Mouse (Mus musculus): Measurements from ENCODE around the gene Ly6g6c. TPM values are rescaled to one million over a fixed set of nuclear protein-coding genes. Genes with fewer than 3 reads are reported as not detected.
"Not testable (repeated sequence)": the region's sequence is repeated elsewhere in the genome, so short reads cannot be mapped to it uniquely, and the experiment has no call there.

The Ly6g6c gene
- polyA plus RNA-seq, 1 experiment from 2014 or later, result not detected

DNA sequence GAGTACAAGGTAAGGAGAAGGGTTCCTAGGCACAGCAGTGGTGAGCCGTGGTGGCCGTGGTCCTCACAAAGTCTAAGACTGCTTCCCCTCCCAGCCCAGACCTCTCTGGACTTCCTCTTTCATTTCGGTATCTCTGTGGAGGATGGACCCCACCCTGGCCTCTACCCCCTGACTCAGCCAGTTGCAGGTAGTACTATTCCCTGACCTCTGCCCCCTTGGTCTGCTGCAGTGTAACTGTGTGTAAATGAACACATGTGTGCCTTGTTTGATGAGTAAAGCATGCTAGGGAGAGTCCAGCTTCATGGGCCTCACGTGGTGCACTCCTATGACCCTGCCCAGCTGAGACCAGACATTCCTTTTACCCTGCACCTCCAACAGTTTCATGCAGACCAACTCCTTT is 41.4 kb upstream of the Ly6g6c start:
- H3K4me3 ChIP-seq, result no peak overlapping the region
- WGBS, result 76% methylated on average over 4 of the region's 4 CpGs
- no peak overlapping the region for H3K27ac ChIP-seq (replicated peaks)
- H3K36me3 ChIP-seq, result no peaks in the 10 kb centered on the region
- no peaks in the 10 kb centered on the region for H3K9me3 ChIP-seq
- H3K4me1 ChIP-seq, result peaks cover 29% of the 10 kb centered on the region
- no peak for ATAC-seq (ENCODE audit: low FRiP score, low read depth)
- H3K9ac ChIP-seq (replicated peaks), result no peak overlapping the region
- H3K27me3 ChIP-seq, result no peaks in the 10 kb centered on the region
- H3K4me2 ChIP-seq (replicated peaks), result no peak overlapping the region

DNA sequence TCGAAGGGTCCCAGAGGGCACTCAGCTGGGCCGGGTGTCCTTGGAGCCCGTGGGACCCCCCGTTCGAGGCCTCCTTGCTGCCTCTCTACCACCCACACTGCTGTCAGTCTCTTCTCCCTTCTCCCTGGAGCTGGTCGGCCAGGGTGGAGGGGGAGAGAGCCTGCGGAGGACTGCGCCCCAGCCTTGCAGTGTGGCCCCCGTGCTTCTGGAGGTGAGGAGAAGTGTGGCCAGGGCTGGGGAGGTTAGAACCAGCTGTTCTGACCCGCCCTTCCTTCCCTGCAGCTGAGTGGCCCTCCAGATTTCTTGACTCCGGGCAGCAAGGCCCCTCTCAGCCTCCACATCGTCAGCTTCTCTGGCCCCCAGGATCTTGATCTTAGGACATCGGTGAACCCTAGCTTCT is 40.9 kb upstream of the Ly6g6c start:
- 82% methylated on average over 12 of the region's 13 CpGs for WGBS
- Histone ChIP-seq H3K27me3 (no peaks in the 10 kb centered on the region), H3K4me1 (peaks cover 29% of the 10 kb centered on the region), H3K9ac (replicated peaks) (no peak overlapping the region), H3K4me2 (replicated peaks) (no peak overlapping the region), H3K27ac (replicated peaks) (no peak overlapping the region), H3K9me3 (no peaks in the 10 kb centered on the region), H3K36me3 (no peaks in the 10 kb centered on the region), H3K4me3 (no peak overlapping the region)
- no peak for ATAC-seq (ENCODE audit: low FRiP score, low read depth)

DNA sequence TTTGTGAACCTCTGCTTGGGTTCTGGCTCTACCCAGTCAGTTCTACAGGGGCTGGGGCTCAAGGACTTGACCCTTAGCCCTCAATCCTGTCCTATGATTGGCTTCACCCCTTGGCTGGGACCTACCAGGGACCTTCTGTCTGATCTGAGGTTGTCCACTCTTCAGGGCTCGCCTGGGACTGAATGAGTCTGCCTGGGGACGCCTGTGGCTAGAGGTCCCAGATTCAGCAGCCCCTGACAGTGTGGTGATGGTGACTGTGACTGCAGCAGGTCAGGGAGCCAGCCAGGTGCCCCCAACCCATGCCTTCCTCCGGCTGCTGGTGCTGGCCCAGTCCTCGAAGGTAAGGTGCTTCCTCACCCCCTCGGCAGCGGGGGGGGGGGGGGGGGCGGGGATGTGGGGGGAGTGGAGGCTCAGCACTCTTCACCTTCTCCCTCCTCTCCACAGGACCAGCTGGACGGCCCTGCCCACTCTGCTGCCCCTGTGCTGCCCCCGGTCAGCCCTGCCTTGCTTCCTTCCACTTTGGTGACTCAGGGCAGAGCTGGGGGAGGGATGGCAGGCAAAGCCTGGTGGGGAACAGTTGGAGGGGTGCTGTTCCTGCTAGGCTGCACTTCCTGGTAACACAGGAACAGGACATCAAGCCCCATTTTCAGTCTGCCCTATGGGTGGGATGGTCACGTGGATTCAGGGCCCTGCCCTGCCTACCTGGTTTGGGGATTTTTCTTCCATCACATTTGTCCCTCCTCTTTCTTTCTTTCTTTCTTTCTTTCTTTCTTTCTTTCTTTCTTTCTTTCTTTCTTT is 40.3 kb upstream of the Ly6g6c start:
- Histone ChIP-seq H3K9ac (replicated peaks) (no peak overlapping the region), H3K9me3 (no peaks in the 10 kb centered on the region), H3K4me2 (replicated peaks) (no peak overlapping the region), H3K4me3 (no peak overlapping the region), H3K27me3 (no peaks in the 10 kb centered on the region), H3K4me1 (peaks cover 34% of the 10 kb centered on the region), H3K27ac (replicated peaks) (no peak overlapping the region), H3K36me3 (no peaks in the 10 kb centered on the region)
- WGBS, result 74% methylated on average over 6 of the region's 10 CpGs
- no peak for ATAC-seq (ENCODE audit: low FRiP score, low read depth)

DNA sequence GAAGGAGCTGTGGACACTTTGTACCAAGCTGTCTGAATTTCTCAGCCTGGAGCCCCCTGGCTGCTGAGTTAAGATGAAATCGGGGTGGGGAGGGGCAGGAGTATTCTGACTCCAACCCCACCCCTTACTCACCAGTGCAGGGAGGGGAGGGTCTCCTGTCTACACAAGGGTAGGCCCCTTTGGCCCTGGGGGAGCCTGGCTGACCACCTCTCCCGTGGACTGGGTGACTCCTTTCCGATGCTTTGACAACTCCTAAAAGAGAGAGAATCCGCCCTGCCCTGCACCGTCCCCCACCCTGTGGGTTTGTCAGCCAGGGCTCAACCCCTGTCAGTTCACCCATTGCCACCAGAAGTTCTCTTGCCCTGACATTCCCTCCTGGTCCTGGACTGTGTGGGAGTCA is 39.0 kb upstream of the Ly6g6c start:
- Histone ChIP-seq H3K36me3 (no peaks in the 10 kb centered on the region), H3K9ac (replicated peaks) (no peak overlapping the region), H3K9me3 (no peaks in the 10 kb centered on the region), H3K4me2 (replicated peaks) (no peak overlapping the region), H3K27ac (replicated peaks) (no peak overlapping the region), H3K4me1 (peaks cover 36% of the 10 kb centered on the region), H3K27me3 (no peaks in the 10 kb centered on the region; the same call in 1 of the 2 replicates), H3K4me3 (no peak overlapping the region)
- WGBS, result 91% methylated on average over 5 of the region's 5 CpGs
- no peak for ATAC-seq (ENCODE audit: low FRiP score, low read depth)

DNA sequence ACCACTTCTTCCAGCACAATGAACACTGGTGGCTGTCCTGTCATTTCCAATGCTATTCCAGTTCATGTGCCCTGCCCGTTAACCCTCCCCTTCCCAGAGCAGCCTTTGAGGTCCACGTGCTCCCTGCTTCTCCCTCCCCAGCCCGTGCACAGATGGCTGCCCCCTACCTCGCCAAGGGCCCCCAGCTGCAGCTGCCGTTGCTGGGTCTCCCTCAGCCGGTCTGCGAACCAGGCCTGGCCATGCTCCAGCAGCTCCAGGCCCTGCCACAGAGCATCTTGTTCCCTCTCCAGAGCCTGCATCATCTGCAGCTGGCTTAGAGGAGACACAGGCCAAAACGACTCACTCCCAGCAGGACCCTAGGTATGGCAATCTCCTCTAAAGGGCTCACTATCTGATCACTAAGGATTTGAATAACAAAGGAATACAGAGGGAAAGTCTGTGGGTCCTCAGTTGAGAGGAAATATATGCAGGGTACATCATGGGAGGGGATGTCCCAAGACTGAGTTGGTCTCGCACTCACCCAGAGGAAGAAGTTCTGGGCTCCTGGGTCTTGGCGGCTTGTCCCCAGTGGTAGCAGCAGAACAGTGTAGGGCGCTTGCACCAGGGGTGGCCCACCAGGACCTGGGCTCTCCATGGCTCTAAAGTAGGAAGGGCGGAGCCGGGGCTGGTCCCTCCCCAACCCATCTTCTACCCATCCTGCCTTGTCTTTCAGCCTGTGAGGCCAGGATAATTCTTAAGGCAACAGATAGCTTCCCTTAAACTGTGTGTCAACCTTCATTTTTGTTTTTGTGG is 37.7 kb upstream of the Ly6g6c start, which contains the start of gene Sapcd1:
Gene Sapcd1 (minus strand): TSS at position 740 of the 792 bp plus-strand sequence.
- H3K27me3 ChIP-seq, result no peaks in the 10 kb centered on the region; the same call in 1 of the 2 replicates
- H3K27ac ChIP-seq (replicated peaks), result peak within 1 kb of the TSS; percentile 58
- H3K36me3 ChIP-seq, result no peaks in the 10 kb centered on the region
- H3K4me2 ChIP-seq (replicated peaks), result peak within 1 kb of the TSS; percentile 30
- H3K9ac ChIP-seq (replicated peaks), result no peak within 1 kb of the TSS
- H3K4me3 ChIP-seq, result 0 out of 2 replicates have a peak within 1 kb of the TSS, but pooled peaks have one; percentile 0
- 29% methylated on average over 13 of the region's 13 CpGs for WGBS
- ATAC-seq (ENCODE audit: low FRiP score, low read depth), result peak; percentile 76
- H3K4me1 ChIP-seq, result peaks cover 30% of the 10 kb centered on the region
- H3K9me3 ChIP-seq, result no peaks in the 10 kb centered on the region

DNA sequence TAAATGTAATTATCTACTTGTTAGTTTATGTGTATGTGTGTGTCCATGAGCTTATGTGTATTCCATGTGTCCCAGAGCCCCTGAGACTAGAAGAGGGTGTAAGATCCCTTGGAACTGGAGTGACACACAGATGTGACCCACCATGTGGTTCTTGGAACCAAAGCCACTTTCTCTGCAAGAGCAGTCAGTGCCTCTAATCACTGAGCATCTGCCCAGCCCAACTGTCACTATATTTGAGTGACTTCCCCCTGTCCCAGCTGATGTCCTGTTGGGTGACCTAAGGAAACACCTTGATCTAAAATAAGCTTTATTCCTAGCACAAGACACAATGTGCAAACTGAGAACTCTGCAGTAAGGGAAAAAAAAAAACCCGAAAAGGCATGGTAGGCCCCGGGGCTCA is 36.9 kb upstream of the Ly6g6c start:
- H3K9ac ChIP-seq (replicated peaks), result no peak overlapping the region
- no peak for ATAC-seq (ENCODE audit: low FRiP score, low read depth)
- no peaks in the 10 kb centered on the region; the same call in 1 of the 2 replicates for H3K27me3 ChIP-seq
- no peaks in the 10 kb centered on the region for H3K36me3 ChIP-seq
- H3K4me1 ChIP-seq, result peaks cover 30% of the 10 kb centered on the region
- no peak overlapping the region for H3K27ac ChIP-seq (replicated peaks)
- H3K9me3 ChIP-seq, result no peaks in the 10 kb centered on the region
- WGBS, result 82% methylated on average over 2 of the region's 2 CpGs
- H3K4me3 ChIP-seq, result no peak overlapping the region
- H3K4me2 ChIP-seq (replicated peaks), result no peak overlapping the region

DNA sequence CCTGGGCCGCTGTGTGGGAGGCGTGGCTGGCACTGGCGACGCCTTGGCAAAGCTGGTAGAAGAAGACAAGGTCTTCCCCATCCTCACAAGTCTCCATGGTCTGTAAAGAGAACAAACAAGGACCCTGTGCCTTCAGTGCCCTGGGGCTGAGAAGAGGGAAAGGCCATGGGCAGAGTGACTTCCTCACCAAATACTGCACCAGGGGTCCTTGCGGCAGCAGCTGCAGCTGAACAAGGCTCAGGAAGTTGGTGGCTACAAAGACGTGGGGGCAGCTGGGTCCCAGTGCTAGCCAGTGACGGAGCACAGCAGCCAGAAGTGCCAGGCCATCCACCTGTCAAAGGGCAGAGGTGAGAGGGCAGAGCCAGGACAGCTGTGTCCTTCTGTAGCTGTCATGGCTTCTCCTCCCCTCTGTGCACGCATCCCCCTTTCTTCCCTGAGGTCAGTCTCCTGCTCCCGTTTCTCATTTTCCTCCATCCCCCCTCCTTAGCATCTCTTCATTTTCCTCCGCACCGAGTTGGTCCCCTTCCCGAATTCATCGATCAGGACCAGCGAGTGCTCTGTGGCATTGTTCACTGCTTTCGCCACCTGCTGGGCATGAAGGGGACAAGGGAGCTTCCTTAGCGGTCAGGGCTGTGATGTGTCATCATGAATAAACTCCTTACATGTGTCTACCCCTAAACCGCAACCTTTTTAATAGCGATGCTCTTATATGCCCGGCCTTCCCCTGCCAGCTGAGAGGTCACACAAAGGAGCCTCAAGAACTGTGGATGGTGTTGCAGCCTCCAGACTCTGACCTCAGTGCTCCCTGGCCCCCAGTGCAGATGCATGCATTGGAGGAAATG is 35.3 kb upstream of the Ly6g6c start:
- Histone ChIP-seq H3K4me3 (0 out of 2 replicates have a peak overlapping the region, but pooled peaks have one; percentile 10), H3K4me1 (peaks cover 30% of the 10 kb centered on the region), H3K27ac (replicated peaks) (0 out of 2 replicates have a peak overlapping the region, but pooled peaks have one; percentile 35), H3K4me2 (replicated peaks) (peak overlapping the region; percentile 26), H3K9ac (replicated peaks) (no peak overlapping the region), H3K27me3 (no peaks in the 10 kb centered on the region; the same call in 1 of the 2 replicates), H3K9me3 (no peaks in the 10 kb centered on the region), H3K36me3 (no peaks in the 10 kb centered on the region)
- 30% methylated on average over 19 of the region's 19 CpGs for WGBS
- ATAC-seq (ENCODE audit: low FRiP score, low read depth), result 0 out of 2 replicates have a peak, but pooled peaks have one; percentile 17

DNA sequence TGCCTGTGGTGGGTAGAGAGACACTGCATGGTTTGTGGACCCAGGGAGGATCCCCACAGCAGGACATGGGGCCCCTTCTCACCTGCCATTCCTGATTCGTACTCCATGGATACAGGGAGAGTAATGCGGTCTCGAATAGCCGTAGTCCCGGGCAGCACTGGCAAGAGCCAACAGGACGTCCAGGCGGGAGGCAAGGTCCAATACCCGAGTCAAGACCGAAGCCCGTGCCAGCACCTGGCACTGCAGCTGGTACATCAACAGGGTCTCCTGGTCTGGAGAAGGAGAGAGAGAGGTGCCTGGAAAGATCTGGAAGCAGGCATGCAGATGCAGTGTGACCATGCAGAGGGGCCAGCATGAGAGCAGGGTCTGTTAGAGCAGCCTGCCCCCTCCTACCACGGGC is 33.9 kb upstream of the Ly6g6c start:
- 92% methylated on average over 11 of the region's 11 CpGs for WGBS
- H3K4me3 ChIP-seq, result no peak overlapping the region

DNA sequence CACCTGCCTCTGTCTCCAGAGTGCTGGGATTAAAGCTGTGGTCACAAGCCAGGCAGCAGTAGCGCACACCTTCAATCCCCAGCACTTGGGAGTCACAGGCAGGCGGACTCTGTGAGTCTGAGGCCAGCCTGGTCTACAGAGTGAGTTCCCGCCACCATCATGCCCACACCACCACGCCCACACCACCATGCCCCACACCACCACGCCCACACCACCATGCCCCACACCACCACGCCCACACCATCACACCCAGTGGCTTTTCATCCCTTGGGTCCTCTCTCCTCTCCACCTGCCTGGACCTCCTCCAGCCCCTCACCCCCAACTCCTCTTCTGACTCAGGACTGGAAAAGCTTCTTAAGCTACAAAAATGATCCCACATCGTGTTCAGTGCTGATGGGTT is 33.3 kb upstream of the Ly6g6c start:
- ATAC-seq (ENCODE audit: low FRiP score, low read depth), result no peak
- WGBS, result 91% methylated on average over 7 of the region's 7 CpGs
- no peak overlapping the region for H3K4me2 ChIP-seq (replicated peaks)
- H3K9ac ChIP-seq (replicated peaks), result no peak overlapping the region
- no peaks in the 10 kb centered on the region for H3K9me3 ChIP-seq
- H3K27me3 ChIP-seq, result no peaks in the 10 kb centered on the region; the same call in 1 of the 2 replicates
- no peak overlapping the region for H3K4me3 ChIP-seq
- H3K4me1 ChIP-seq, result peaks cover 22% of the 10 kb centered on the region
- H3K36me3 ChIP-seq, result no peaks in the 10 kb centered on the region
- no peak overlapping the region for H3K27ac ChIP-seq (replicated peaks)

More for the DNA sequence above, 33.9 kb upstream of the Ly6g6c start:
- no peak overlapping the region for H3K9ac ChIP-seq (replicated peaks)
- H3K4me1 ChIP-seq, result peaks cover 25% of the 10 kb centered on the region
- H3K4me2 ChIP-seq (replicated peaks), result no peak overlapping the region
- no peak for ATAC-seq (ENCODE audit: low FRiP score, low read depth)
- H3K36me3 ChIP-seq, result no peaks in the 10 kb centered on the region
- H3K27ac ChIP-seq (replicated peaks), result no peak overlapping the region
- H3K27me3 ChIP-seq, result no peaks in the 10 kb centered on the region; the same call in 1 of the 2 replicates
- H3K9me3 ChIP-seq, result no peaks in the 10 kb centered on the region

DNA sequence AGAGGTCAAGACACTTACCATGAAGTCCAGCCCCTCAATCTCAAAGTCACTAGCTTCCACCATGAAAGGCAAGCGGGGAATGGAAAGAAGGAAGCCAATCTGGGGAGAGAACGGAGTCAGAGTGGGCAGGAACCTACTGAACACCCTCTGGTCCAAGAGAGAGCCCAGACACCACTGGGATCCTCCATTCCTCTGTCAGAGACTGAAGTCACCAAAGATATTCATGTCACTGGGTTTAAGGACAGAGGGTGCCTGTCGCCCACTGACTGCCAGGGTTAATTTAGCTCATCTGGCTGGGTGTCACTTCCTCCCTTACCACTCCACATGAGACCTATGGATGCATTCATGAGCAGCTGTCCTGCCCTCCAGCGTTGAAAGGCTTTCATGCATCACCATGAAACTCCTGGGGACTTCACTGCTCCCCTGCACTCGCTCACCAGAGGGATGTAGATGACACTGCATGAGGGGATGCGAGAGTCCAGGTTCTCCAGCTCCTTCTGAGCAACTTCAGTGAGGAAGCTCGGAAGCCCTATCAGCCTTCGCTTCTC is 32.8 kb upstream of the Ly6g6c start:
- no peak for ATAC-seq (ENCODE audit: low FRiP score, low read depth)
- no peak overlapping the region for H3K9ac ChIP-seq (replicated peaks)
- no peak overlapping the region for H3K27ac ChIP-seq (replicated peaks)
- H3K4me1 ChIP-seq, result peaks cover 17% of the 10 kb centered on the region
- H3K36me3 ChIP-seq, result no peaks in the 10 kb centered on the region
- no peaks in the 10 kb centered on the region; the same call in 1 of the 2 replicates for H3K27me3 ChIP-seq
- H3K4me3 ChIP-seq, result no peak overlapping the region
- H3K4me2 ChIP-seq (replicated peaks), result no peak overlapping the region
- 78% methylated on average over 8 of the region's 8 CpGs for WGBS
- no peaks in the 10 kb centered on the region for H3K9me3 ChIP-seq

DNA sequence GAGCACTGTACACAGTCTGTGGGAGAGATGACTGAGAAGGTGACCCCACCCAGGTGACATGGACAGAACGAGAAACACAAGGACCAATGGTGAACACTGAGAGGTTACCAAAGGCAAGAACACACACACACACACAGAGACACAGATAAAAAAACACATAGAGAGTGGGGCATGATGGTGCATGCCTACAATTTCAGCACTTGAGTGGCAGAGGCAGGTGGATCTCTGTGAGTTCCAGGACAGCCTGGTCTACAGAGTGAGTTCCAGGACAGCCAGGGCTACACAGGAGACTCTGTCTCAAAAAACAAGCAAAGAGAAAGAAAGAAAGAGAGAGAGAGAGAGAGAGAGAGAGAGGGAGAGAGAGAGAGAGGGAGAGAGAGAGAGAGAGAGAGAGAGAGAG is 31.5 kb upstream of the Ly6g6c start:
- not testable (repeated sequence) for H3K4me2 ChIP-seq (replicated peaks); H3K9ac ChIP-seq (replicated peaks); ATAC-seq (ENCODE audit: low FRiP score, low read depth); H3K4me1 ChIP-seq; H3K36me3 ChIP-seq; H3K9me3 ChIP-seq; H3K27ac ChIP-seq (replicated peaks); H3K27me3 ChIP-seq; H3K4me3 ChIP-seq
- 57% methylated on average over 1 of the region's 1 CpGs for WGBS

Measured in midbrain, embryonic 12.5 days (tissue).